Mouse (Mus musculus) gastrocnemius, postnatal 14 days (tissue): Measurements from ENCODE around the gene Asic1. TPM values are rescaled to one million over a fixed set of nuclear protein-coding genes. Genes with fewer than 3 reads are reported as not detected.

Experiments
- DNase-seq: peaks from one replicate; pipeline ENCODE4 v3.0.0; 2021; ENCODE audit warnings: mixed read lengths
- intact Hi-C: fragments of 180-260 bp; cut with DNase I; formaldehyde crosslinking; loops from one replicate; pipeline ENCODE4 v1.15.1; 2025; ENCODE audit warnings: low total_unique reads
- long read RNA-seq, 2 experiments: library from polyadenylated mRNA; stranded (forward); transcript quantifications; one replicate each; pipeline ENCODE4 v2.0.0; 2021
- total RNA-seq, 2 experiments: library from RNA; stranded (reverse); gene quantifications; 2 replicates each; pipeline ENCODE4 v1.2.3; 2021

The Asic1 gene
- 1 to 10 TPM in 1 of 2 experiments, under 1 TPM in 1; 0.69 to 1.0 TPM for total RNA-seq
- long read RNA-seq, experiment 1, partial matches to known transcripts, result 0 of 1 reads
- long read RNA-seq, experiment 1, other reads (novel, unspliced or antisense), result 1 of 1 reads
- long read RNA-seq, experiment 2, partial matches to known transcripts, result 0 of 1 reads
- long read RNA-seq, experiment 2, other reads (novel, unspliced or antisense), result 1 of 1 reads

DNA sequence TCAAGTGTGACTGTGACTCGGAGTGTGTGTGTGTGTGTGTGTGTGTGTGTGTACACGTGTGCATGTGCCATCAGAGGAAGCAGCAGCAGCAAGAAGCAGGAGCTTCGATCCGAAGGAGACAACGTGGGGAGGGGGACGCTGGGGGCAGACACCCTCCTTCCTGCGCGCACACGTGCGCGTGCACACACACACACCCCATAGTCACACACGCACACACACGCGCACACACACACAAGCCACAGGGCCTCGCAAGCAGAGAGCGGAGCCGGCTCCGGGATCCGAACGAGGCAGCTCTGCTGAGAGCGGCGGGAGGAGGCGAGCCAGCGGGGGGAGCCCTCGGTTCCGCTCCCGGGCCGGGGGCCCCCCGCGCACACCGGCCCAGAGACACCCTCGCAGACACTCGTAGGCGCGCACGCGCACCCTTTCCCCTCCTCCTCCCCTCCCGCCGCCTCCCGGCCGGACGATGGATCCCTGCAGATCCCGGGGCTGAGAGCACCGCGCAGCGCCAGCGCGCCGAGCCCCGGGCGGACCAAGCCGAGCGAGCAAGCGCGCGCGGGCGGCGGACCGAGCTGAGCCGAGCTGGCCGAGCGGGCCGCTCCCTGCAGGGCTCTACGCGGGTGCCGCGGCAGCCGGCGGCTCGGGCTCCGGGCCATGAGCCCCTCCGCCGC, at the start of gene Asic1:
Gene Asic1 (plus strand): TSS at position 215 of the 668 bp plus-strand sequence.
- intact Hi-C loops, result no loop called here
- DNase-seq, result peak; percentile 79

DNA sequence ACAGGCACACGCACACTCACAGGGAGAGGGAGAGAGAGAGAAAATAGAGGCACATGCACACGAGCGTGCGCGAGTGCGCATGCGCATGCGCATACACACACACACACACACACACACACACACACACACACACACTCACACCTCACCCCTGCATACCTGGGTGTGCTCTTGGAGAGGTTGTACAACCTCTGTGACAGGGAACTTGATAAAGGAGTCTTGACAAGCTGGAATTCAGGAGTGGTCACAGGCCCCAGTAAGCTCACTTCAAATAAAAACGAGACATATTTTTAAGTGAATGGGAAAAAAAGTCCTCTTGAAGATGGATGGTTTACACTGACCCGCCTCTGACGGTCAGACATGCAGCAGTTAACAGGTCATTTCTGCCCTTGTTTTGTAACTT, 48.1 kb upstream of the Asic1 start:
- intact Hi-C loops, result no loop called here
- DNase-seq, result no peak

DNA sequence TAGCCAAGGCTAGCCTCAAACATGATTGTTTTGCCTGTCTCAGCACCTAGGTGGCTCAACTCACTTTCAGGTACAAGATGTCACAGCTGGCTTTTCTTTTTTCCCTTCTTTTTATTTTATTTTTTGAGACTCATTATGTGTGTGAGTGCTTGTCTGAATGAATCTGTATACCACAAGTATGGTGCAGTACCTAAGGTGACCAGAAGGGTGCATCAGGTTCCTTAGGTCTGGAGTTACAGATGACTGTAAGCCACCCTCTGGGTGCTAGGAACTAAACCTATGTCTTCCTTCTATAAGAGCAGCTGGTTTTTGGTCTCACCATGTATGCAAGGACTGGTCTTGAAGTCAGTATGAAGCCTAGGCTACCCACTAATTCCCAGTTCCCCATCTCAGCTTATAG, 38.5 kb upstream of the Asic1 start:
- intact Hi-C loops, result no loop called here

DNA sequence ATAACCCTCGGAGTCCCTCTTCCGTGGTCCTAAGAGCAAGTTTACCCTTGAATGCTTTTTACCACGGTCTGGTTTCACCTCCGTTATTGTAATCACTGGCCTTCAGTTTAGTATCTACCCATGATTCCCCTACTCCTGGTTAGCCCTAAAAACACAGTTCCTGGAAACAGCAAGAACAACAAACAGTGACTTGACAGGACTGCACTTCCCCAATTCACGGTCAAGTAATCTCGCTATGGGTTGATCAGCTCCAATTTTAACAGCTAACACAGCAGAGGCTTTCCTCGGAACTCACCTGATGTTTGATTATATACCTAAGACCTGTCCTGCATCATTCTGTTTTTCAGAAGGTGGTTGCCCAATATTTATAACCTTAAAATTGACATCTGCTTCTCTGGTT, 35.5 kb upstream of the Asic1 start:
- intact Hi-C loops, result no loop called here
- DNase-seq, result no peak

More for the DNA sequence above, 38.5 kb upstream of the Asic1 start:
- no peak for DNase-seq

DNA sequence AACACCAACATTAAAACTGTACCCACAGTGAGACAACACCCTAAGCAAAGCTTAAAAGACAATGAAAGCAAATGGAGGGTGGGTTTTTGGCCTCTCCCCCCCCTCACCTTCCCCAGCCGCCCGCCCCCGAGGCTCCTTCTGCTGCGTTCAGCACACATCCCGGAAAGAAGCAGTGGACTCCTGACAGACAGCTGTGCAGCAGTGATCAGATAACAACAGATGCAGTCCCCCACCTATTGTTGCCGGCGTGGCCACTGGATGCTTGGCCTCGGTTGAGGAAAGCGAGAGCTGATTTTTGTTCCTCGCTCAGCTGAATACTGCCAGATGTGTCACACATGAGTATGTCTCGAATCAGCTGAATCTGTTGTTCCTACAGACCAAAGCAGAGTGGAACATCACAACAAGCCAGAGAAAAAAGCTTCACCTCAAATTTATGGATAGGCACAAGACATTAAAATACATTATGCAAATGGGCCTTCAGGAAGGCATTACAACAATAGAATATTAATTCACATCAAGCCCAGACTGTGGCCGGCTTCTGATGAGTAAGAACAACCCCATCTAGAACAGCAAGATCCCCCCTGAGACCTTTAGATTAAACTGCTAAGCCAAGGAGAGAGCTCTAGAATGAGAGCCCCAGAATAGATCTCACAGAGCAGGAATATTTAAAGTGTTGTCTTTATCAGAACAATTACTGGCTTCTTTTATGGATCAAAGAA, 32.6 kb upstream of the Asic1 start:
- intact Hi-C loops, result no loop called here
- no peak for DNase-seq

DNA sequence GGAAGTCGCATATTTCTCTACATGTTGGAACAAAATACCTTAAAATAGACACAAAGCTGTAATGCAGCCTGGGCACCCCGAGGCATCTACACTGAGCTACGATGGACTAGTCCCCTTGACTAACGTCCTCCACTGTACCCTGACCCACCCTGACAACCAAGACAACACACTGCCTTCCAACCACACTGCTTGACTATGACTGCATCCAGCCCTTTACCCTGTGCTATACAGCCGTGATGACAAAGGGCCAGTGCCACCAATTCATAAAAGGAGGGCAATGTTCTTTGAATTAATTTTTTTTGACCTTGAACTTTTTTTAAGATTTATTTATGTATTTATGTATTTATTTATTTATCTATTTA, 32.1 kb upstream of the Asic1 start:
- intact Hi-C loops, result no loop called here
- DNase-seq, result no peak

DNA sequence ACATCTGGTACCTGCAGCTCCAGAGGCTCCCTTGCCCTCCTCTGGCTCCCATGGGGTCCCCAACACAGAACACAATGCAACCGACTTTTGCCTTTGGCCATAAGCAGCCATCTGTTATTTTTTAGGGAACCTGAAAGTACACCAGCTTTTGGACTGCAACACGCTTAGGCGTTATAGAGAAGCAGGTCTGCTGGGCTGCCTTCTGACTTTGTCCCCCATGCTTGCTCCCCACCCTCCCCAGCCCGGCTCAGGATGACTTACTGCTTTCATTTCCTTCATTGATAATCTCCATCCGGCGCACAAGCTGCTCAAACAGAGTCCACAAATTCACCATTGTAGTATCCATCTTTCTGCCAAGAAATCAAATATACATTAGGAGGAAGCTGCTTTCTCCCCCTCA, 27.5 kb upstream of the Asic1 start:
- no peak for DNase-seq
- intact Hi-C loops, result no loop called here

DNA sequence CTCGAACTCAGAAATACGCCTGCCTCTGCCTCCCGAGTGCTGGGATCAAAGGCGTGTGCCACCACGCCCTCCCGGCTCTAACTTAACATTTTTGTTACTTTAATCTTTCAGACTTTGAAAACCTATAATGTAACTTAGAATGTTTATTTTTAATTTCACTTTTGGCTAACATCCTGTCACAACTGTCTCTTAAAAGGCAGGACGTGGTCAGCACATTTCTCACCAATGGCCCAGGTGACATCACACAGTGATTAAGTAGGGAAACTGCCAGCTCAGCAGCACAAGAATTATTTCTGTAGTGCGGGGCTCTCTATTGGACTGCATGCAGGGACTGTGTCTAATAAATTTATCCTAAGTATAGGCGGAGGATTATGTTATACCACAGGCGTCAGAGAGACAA, 26.3 kb upstream of the Asic1 start:
- intact Hi-C loops, result no loop called here
- no peak for DNase-seq

DNA sequence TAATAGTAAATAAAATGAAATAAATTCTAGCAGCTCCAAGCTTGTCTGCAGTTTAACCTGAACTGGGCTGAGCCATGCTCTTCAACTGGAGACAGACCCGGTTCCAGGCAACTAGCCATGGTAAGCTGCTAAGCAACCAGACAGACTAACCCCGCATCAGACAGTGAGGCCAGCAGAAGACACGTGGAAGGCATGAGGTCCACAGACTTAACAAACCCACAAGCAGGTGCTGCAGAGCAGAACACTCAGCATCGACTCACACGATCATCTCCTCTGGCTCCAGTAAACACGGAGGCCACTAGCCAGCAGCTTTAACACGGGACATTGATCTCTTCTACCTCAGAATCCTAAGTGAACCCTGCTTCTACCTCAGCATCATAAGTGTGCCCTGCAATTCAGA, 25.4 kb upstream of the Asic1 start:
- DNase-seq, result peak; percentile 61
- intact Hi-C loops, result no loop called here

DNA sequence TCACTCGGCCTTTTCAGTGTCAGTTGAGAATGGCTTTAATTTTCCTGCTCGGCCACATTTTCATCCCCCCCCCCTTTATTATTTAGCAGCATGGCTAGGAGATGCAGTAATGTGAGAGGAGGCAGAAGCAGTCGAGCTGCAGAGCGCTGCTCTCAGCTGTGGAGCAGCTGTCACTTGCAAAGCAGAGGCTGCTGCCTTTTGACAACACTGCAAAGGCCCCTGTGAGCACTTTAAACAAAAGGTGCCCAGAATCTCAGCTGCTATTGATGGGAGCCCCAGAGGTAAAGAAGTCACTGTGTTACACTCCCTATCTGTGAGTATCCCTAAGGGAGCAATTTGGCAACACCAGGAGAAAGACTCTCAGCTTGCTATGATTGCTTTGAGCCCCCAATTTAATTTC, 21.8 kb upstream of the Asic1 start:
- no peak for DNase-seq
- intact Hi-C loops, result no loop called here

DNA sequence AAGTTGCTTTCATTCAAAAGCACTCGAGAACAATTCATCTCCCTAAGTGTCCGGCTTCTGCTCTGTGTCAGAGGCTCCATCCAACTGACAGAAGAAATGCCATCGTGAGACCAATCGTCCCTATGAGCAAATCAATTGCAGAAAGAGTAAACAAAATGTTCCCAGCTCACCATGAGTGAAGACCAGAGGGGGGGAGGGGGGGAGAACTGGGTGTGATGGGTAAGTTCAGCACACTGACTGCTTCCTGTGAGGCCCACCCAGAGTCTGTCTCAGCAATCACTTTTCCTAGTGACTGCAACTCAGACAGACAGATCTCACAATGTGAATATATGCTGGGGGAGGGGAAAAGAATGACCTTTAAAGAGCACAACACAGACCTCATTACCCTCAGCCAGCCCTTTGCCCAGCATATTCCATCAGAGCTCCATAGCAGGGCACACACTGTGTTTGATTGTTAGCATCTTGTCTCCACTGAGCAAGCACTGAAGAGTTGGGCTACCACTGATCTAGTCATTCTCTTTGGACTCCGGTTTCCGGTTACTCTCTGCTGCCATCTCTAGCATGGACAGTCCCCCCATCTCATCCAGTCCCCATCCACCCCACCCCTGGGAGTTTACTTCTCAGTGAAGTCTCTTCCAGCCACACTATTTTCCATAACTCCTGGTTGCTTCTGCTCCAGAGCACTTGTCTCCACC, 21.0 kb upstream of the Asic1 start:
- intact Hi-C loops, result no loop called here
- no peak for DNase-seq

DNA sequence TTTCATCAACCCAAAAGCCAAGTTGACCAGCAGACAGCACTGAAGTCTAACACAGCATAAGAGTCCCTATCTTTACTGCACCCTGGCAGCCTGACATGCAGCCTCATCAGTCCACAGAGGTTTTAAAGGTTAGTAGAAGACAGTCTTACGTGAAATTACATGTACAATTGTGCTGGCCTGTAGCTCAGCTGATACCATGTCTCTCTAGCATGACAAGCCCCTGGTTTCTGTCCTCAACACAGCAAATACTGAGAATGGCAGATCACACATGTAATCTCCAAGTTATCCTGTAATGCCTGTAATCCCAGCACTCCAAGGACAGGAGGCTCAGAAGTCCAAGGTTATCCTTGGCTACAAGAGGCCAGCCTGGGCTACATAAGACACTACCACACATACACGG, 19.9 kb upstream of the Asic1 start:
- no peak for DNase-seq
- intact Hi-C loops, result no loop called here

DNA sequence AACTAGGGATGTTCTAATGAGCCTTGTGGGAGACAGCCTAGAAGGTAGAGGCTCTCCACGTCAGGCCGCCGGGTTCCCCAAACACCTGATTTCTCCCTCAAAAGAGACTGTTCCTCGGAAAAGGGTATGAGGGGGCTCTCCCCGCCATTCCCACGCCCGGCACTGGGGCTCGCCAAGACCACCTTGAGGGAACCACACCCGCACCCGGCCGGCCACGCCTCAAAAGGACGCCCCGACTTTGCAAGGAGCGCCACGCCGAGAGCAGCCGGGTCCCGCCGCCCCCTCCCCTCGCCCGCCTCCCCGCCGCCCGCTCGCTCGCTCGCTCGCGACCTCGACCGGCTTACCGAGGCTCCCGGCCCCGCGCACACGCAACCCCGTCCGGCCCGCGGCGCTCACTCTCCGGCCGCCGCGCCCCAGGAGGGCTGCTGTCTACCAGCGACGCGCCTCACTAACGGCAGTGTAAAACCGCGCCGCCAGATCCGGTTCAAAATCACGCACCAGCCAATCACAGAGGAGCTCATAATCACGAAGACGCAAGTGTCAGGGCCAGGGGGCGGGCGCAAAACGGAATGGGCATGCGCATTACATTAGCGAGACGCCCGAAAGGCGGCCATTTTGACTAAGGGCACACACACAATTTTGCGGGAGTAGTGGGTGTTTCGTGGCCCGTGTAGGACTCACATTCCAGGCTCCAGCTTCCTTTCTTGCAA, 18.9 kb upstream of the Asic1 start, which contains the start of gene Racgap1:
Gene Racgap1 (minus strand): TSS at position 494 of the 710 bp plus-strand sequence.
- DNase-seq, result peak; percentile 95

DNA sequence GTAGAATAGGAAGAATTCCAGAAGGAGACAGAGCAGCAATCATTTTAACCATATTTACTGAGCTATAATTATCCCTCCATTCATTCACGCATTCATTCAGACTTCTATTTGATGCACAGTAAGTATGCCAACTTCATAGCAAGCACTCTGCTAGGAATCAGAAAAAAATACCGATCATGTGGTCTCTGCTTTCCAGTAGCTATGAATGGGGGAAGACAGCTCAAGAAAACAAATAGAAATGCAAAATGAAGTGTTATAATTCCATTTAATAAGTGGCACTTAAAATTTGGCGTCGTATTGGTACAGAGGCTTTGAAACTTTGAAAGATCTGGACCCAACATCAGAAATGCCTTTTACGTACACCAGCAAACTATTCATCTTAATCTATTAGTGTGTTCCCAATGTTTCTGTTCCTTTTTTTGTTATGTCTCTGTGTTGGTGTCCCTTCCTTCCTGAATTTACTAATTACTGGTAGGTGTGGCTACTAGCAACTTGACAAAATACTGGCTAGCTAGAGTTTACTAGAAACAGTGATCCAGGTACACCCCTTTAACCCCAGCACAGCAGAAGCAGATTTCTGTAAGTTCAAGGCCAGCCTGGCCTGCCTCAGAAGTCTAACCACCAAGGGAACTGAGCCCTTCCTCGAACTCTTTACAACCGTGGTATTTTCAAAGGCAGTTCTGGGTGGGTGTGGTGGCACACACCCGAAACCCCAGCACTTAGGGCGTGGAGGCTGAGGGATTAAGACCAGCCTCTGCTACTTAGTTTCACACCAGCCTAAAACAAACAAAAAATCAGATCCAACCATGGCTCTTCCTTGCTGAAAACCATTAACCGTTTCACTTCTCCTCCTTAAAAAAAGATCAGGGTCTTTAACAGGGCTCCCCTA, 17.9 kb upstream of the Asic1 start:
- DNase-seq, result no peak
- intact Hi-C loops, result no loop called here

More for the DNA sequence above, 18.9 kb upstream of the Asic1 start, which contains the start of gene Racgap1:
- intact Hi-C loops, result no loop called here

DNA sequence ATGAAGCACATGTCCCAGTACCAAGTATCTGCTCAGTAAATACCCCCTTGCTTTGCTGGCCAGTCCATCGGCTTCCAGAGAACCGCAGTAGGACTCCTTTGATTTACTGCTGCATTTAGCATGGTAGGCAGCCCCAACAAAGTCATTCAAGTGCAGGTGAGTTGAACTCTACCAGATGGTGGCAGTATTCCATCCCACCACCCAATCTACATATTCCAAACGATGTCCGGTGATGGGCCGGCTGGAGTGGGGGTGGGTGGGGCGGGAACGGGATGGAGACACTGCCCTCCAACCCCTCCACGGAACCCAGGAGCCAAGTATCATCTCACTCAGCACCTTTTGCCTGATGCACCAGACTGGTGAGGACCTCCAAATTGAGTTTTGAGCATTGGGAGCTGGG, 16.9 kb upstream of the Asic1 start:
- no peak for DNase-seq
- intact Hi-C loops, result no loop called here

DNA sequence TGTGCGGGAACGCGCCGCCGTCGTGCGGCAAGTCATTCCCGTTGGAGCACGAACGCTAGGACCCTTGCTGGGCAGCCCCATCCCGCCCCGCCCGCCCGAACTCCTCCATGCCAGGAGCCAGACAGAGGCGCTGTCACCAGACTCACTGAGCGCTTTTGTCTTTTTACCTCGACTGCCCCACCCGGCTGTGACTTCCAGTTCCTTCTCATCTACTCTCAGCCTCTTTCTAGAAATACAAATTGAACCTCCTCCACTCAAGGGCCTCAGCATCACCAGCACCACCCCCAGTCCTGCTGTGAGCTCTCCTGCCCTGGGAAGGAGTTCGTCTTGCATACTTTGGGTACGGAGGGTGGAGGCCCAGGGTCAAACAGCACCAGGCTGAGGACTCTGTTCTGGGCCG, 16.3 kb upstream of the Asic1 start:
- intact Hi-C loops, result no loop called here
- DNase-seq, result no peak

DNA sequence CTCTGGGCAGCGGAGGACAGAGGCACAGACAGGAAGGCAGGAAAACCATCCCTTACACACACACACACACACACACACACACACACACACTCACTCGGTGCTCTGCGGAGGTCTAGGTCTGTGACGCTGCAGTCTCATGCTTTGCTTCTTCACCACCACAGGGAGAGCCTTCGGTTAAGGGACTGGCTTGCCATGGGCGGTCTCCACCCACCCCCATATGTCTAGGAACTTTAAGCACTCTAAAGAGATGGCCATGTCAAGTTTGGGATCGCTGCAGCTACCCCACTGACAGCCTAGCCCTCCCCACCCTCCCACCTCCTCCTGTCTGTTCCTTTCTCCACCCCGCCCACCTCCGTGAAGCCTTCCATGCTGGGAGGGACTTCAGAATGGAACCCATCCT, 14.2 kb upstream of the Asic1 start:
- intact Hi-C loops, result no loop called here
- DNase-seq, result no peak

DNA sequence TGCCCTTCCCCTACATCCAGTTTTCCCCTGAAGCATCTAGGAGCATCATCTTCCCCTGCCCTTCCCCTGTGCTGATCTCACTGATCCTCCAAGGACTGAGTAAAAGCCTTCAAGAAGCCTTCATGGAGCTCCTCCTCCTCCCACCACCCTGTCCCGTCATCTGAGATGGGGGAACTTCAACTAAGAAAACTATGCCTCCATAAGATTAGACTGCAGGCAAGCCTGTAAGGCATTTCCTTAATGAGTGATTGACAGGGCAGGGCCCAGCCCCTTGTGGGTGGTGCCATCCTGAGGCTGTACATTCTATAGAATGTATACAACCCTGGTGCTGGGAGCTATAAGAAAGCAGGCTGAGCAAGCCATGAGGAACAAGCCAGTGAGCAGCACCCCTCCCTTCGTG, 11.7 kb upstream of the Asic1 start:
- intact Hi-C loops, result no loop called here
- no peak for DNase-seq
